Mouse (Mus musculus) limb, embryonic 14.5 days (tissue): Measurements from ENCODE around the gene Tle1. TPM values are rescaled to one million over a fixed set of nuclear protein-coding genes. Genes with fewer than 3 reads are reported as not detected.

Experiments used
- ATAC-seq: fragments of 200-750 bp; cut with Nextera tagmentation; 2 replicates; pipeline ENCODE4 v1.8.0; 2017; ENCODE audit warnings: low read depth, moderate number of reproducible peaks, moderate TSS enrichment; ENCODE audit not compliant: low FRiP score
- DNase-seq: peaks from one replicate; pipeline ENCODE4 v3.0.0-alpha.2; 2015; ENCODE audit warnings: low spot score
- H3K27ac ChIP-seq: fragments of 300-500 bp; sonication (generic); replicated peaks from 2 replicates; pipeline ENCODE4 v1.5.1; 2014; ENCODE audit warnings: low read depth, mild to moderate bottlenecking, low read length, moderate library complexity, mixed read lengths
- H3K27me3 ChIP-seq: fragments of 300-500 bp; sonication (generic); 2 replicates; pipeline ENCODE4 v1.6.1; 2014; ENCODE audit warnings: low read length, mixed read lengths; ENCODE audit not compliant: control insufficient read depth, insufficient read depth
- H3K36me3 ChIP-seq: fragments of 300-500 bp; sonication (generic); 2 replicates; pipeline ENCODE4 v1.6.1; 2014; ENCODE audit warnings: mild to moderate bottlenecking, low read length, moderate library complexity, mixed read lengths; ENCODE audit not compliant: control insufficient read depth, insufficient read depth
- H3K4me1 ChIP-seq: fragments of 300-500 bp; sonication (generic); 2 replicates; pipeline ENCODE4 v1.6.1; 2014; ENCODE audit warnings: antibody characterized with exemption, low read length, mixed read lengths; ENCODE audit not compliant: control insufficient read depth, insufficient read depth
- H3K4me2 ChIP-seq: fragments of 300-500 bp; sonication (generic); replicated peaks from 2 replicates; pipeline ENCODE4 v1.6.1; 2014; ENCODE audit warnings: low read depth, mild to moderate bottlenecking, low read length, moderate library complexity; ENCODE audit not compliant: severe bottlenecking
- H3K4me3 ChIP-seq: fragments of 300-500 bp; sonication (generic); replicated peaks from 2 replicates; pipeline ENCODE4 v1.5.1; 2014; ENCODE audit warnings: low read length
- H3K9ac ChIP-seq: fragments of 300-500 bp; sonication (generic); 2 replicates; pipeline ENCODE4 v1.6.1; 2014; ENCODE audit warnings: mild to moderate bottlenecking, low read depth, low read length, moderate library complexity; ENCODE audit not compliant: severe bottlenecking
- H3K9me3 ChIP-seq: fragments of 300-500 bp; sonication (generic); 2 replicates; pipeline ENCODE4 v1.6.1; 2016; ENCODE audit warnings: low read length; ENCODE audit not compliant: control insufficient read depth
- POLR2A ChIP-seq: fragments of 200-500 bp; IDR thresholded peaks from 2 replicates; pipeline ENCODE4 v1.8.0; 2012; ENCODE audit warnings: inconsistent platforms, mild to moderate bottlenecking, moderate library complexity, borderline replicate concordance; ENCODE audit not compliant: insufficient read depth, insufficient read length; ENCODE audit errors: extremely low read depth
- WGBS: fragments of 180-500 bp; shearing (Covaris S2); extraction: QIAGEN DNeasy Blood & Tissue Kit; methylation state at CpG from one replicate; pipeline ENCODE4 v1.1.7; 2014; 5-methylcytosine and 5-hydroxymethylcytosine counted together
- polyA plus RNA-seq, 2 experiments: library from polyadenylated mRNA; depleted of rRNA in 1 of 2; stranded (reverse) in 1 of 2; unstranded in 1 of 2; fragments of >200 nt; fragmentation: Nextera tagmentation in 1 of 2; extraction: Ambion mirVana in 1 of 2; gene quantifications; 2 replicates each; pipeline versions ENCODE4 v1.2.1 to v1.2.3; 2012 to 2014

Gene Tle1
- polyA plus RNA-seq, 2 experiments, result 33.3 to 62.9 TPM

DNA sequence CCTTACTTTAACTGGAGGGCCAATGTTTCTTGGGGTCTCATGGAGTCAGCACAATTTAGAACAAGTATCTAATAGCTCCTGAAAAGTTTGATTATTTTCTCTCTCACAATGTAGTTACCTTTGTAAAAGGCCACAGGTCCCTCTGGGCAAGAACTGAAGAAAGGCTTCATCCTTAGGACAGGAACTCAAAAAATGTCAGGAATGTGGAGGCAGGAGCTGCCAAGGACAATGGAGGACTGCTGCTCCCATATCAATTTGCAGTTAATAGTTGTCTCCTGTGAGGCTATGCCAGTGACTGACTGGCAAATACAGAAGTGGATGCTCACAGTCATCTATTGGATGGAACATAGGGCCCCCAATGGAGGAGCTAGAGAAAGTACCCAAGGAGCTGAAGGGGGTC lies 96.5 kb downstream of the Tle1 start:
- Histone ChIP-seq H3K27ac (no peak overlapping the region), H3K4me1 (no peaks in the 10 kb centered on the region), H3K4me2 (no peak overlapping the region), H3K36me3 (peaks cover 7% of the 10 kb centered on the region; the same call in 1 of the 2 replicates), H3K4me3 (no peak overlapping the region), H3K9me3 (no peaks in the 10 kb centered on the region), H3K27me3 (no peaks in the 10 kb centered on the region), H3K9ac (no peak overlapping the region)
- DNase-seq (no peak), ATAC-seq (no peak)
- TF ChIP-seq POLR2A, result no peak

DNA sequence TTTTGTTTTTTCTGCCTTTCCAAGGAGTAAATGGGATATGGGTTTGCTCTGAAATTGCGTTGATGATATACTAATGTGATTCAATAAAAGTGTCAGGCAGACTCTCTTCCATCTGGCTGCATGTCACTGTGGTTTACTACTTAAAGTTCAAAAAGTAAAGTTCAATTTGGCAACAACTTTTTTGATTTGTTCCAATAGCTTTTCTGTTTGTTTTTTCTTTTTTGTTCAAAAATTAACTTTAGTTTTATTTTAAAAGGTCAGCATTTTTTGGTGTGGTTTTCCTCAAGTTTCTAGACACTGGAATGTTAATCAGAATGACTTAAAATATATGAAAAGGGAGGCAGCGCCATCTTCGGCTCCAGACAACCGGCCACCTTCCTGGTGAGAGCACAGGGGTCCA lies 112.9 kb downstream of the Tle1 start:
- WGBS, result 90% methylated on average over 4 of the region's 4 CpGs
- H3K4me3 ChIP-seq, result no peak overlapping the region
- DNase-seq (no peak), ATAC-seq (no peak)
- no peak for TF ChIP-seq POLR2A
- no peaks in the 10 kb centered on the region for H3K27me3 ChIP-seq
- no peaks in the 10 kb centered on the region for H3K9me3 ChIP-seq
- H3K4me1 ChIP-seq, result no peaks in the 10 kb centered on the region
- no peaks in the 10 kb centered on the region for H3K36me3 ChIP-seq
- no peak overlapping the region for H3K4me2 ChIP-seq
- H3K27ac ChIP-seq, result no peak overlapping the region
- no peak overlapping the region for H3K9ac ChIP-seq

DNA sequence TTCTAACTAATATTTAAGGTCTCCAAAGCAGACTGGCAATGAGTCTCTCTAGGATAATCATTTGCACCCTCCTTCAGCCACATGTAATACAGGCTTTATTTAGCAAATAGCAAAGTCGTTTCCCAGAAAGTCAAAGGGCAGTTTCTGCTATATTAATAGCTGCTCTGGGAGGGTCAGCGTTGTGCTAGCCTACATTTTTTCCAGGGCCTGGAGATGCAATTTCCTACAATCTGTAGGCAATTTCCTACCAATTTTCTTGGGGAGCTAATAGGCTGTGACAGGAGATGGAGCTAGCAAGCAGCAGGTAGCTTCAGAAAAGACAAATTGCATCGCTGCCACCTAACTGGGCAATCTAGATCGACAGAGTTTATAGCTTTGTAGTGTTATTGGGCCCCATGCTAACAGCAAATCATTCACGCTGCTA lies 131.6 kb downstream of the Tle1 start:
- ATAC-seq (peak; percentile 12; the same call in 1 of the 2 replicates), DNase-seq (no peak)
- WGBS, result 14% methylated on average over 5 of the region's 5 CpGs
- H3K36me3 ChIP-seq, result no peaks in the 10 kb centered on the region
- H3K27ac ChIP-seq, result no peak overlapping the region
- H3K9ac ChIP-seq, result no peak overlapping the region
- TF ChIP-seq POLR2A, result no peak
- H3K4me3 ChIP-seq, result no peak overlapping the region
- no peaks in the 10 kb centered on the region for H3K9me3 ChIP-seq
- no peaks in the 10 kb centered on the region for H3K4me1 ChIP-seq
- no peaks in the 10 kb centered on the region for H3K27me3 ChIP-seq
- H3K4me2 ChIP-seq, result no peak overlapping the region

DNA sequence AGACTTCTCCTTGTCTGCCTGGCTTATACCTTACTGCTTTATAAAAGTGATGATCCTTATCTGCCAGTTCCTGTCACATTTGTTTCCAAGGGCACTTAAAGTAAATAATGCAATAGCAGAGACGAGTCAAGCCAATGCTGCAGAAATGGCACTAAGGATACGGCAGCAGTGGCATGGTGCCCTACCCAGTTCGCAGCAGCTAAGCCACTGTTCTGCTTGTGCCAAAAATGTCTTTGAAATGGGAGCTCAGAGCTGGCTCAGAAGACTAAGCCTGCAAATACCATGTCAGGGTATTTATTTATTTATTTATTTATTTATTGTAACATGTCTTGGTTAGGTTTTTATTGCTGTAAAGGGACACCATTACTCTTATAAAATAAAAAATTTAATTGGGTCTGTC lies 132.8 kb downstream of the Tle1 start:
- Histone ChIP-seq H3K27me3 (no peaks in the 10 kb centered on the region), H3K36me3 (no peaks in the 10 kb centered on the region), H3K4me3 (no peak overlapping the region), H3K4me2 (no peak overlapping the region), H3K9ac (no peak overlapping the region), H3K27ac (no peak overlapping the region), H3K4me1 (no peaks in the 10 kb centered on the region), H3K9me3 (no peaks in the 10 kb centered on the region)
- TF ChIP-seq POLR2A, result no peak
- 70% methylated on average over 3 of the region's 3 CpGs for WGBS
- ATAC-seq (no peak), DNase-seq (no peak)
